Mouse (Mus musculus) midbrain, embryonic 16.5 days (tissue): ENCODE data around the gene Ubash3a. TPM values are rescaled to one million over a fixed set of nuclear protein-coding genes. Genes with fewer than 3 reads are reported as not detected.

Experiments
- polyA plus RNA-seq: library from polyadenylated mRNA; unstranded; fragments of >200 nt; fragmentation: Nextera tagmentation; extraction: Ambion mirVana; gene quantifications from 2 replicates; pipeline ENCODE4 v1.2.1, GENCODE M21; 2015

The Ubash3a gene
- polyA plus RNA-seq, 1 experiment from 2014 or later, result not detected

Other genes with a start within 250 kb of the Ubash3a start
- gene Abcg1, start 150.2 kb upstream of the Ubash3a start, polyA plus RNA-seq, result 23.7 and 24.3 TPM in 2 replicates
- gene Tff3, start 78.2 kb upstream of the Ubash3a start, polyA plus RNA-seq, result 0.70 and 1.3 TPM in 2 replicates
- not detected in 2 replicates for gene Tff2, start 63.6 kb upstream of the Ubash3a start, polyA plus RNA-seq
- not detected in 2 replicates for gene Tff1, start 42.6 kb upstream of the Ubash3a start, polyA plus RNA-seq
- not detected in 2 replicates for gene Tmprss3, start 8.9 kb upstream of the Ubash3a start, polyA plus RNA-seq
- gene Rsph1, start 69.5 kb downstream of the Ubash3a start, polyA plus RNA-seq, result 6.4 and 8.6 TPM in 2 replicates
- 12.9 and 20.1 TPM in 2 replicates for gene Slc37a1, start 78.9 kb downstream of the Ubash3a start, polyA plus RNA-seq
- gene Pde9a, start 178.3 kb downstream of the Ubash3a start, polyA plus RNA-seq, result 33.1 and 41.0 TPM in 2 replicates